Mouse (Mus musculus): ENCODE measurements around the gene 1700113H08Rik.

The 1700113H08Rik gene

DNA sequence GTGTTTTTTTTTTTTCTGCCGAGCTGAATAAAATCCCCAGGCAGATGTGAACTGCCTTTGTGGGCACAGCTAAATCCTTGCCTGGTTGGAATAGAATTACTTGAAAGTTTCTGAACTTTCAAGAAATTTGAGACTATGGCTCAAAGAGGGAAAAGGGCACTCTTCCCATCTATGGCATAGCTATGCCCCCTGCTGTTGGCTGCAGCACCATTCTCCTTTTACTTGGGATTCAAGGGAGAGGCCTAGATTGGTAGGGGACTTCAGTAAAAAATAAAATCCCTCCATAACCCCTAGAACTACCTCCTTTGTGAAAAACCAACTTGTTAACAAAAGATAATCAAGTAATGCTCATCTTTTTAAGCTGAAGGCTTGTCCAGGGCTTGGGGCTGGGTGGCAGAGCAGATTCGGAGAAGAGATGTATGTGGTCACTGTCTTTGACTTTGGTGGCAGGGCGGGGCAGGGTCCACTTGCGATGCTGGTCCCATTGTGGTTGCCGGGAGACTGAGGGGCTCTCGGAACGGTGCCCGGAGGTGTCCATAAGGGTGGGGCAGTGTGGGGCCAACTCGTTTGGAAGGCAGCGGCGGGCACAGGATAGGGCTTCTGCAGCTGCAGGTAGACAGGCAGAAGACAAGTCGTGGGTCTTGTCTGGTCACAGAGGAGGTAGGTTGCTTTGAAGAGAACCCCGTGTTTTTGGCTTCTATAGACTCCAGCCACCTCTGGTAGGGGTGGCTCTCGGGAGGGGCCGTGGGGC is at the start of gene 1700113H08Rik:
Gene 1700113H08Rik, plus strand, starts transcription at position 546 of the 751 bp plus-strand sequence.
- peak; percentile 19 for DNase-seq

DNA sequence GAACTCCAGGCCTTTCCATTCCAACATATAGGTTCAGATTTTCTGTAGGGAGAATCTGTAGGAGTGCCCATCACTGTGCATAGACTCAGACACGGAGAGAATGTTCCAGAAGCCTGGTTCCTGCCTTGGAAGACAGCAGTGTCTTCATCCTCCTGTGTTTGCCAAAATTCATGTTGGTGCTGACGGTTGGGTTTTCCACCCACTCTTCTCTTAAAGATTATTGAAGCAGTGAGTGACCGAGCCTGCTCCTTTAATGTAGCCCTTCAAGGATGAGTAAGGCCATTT is 49.7 kb upstream of the 1700113H08Rik start:
- no peak for DNase-seq

DNA sequence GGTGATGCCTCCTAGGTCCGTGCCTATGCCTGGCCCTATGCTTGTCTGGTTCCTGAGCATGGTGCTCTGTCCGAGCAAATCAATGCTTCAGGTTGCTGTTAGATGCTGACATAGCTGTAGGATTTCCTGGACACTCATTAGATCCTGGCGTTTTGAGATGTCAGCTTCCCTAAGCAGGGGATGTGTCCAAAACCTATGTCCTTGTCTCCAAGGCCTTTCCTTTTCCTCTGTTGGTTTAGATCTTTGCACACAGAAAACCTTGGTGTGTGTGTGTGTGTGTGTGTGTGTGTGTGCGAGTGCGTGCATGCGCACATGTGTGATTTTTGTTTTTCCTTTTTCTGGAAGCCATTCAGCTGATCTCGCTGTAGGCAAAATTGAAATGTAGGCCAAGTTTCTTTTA is 45.8 kb upstream of the 1700113H08Rik start:
- no peak for DNase-seq

DNA sequence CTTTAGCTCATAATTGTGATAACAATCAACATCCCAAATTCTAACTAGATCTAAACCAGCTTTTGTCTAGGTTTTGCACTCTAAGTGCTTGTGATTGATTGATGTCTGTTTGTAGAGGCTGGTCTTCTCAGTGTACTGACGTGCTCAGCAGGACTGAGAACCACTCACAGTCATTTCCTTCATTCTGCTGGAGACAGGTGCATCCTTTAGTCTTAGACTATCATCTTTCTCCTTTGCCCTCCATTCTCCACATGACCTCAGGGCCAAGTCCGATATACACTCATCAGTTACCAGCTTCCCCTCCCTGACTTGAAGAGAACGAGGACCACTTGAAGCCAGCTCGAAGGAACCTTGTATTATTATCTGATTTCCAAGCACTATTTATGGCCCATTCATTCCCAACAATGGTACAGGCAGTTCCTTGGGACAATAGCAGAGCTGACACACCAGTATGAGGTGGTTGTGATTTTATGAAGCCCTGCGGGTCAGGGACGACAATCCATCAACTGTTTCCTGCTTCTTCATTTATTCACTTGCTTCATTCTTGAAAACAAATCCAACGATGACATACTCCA is 43.4 kb upstream of the 1700113H08Rik start:
- no peak for DNase-seq

DNA sequence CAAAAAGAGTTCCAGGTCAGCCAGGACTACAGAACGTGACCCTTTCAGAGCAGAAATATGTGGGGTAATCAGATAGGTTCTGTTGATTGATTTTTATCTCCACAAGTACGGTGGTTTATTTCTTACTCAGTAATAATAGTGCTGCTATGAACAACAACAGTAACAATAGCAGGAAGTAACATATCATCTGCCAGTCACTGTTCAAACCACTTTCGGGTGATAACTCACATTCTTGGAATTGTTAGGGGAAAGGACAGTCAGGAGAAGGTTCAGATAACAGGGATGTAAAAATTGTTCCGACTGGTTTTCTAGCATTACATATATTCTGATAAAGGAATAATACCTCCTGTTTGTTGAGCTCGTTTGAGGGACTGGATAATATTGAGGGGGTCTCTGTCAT is 42.4 kb upstream of the 1700113H08Rik start:
- no peak for DNase-seq

DNA sequence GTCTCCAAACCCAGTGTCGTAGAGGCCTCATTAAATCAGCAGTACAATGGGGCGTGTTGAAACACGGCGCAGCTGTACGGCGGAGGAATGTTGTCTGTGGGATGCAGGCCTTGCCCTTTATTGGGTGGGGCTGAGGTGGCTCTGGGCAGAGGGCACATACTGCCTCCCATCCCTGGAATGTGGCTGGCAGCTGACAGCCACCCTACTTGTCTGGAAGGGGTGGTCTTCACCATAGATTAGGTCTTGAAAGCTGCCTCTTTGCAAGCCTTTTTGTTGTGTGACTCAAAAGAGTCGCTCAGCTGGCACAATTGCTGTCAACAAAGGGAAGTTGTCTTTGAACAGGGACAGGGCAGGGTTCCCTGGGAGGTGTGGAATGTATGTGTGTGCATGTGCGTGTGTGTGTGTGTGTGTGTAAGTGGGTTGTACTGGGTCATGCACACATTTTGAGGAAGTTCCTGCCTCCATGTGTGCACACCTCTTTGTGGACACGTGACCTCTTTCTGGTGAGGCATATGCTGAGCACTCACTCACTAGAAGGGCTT is 41.6 kb upstream of the 1700113H08Rik start:
- no peak for DNase-seq

DNA sequence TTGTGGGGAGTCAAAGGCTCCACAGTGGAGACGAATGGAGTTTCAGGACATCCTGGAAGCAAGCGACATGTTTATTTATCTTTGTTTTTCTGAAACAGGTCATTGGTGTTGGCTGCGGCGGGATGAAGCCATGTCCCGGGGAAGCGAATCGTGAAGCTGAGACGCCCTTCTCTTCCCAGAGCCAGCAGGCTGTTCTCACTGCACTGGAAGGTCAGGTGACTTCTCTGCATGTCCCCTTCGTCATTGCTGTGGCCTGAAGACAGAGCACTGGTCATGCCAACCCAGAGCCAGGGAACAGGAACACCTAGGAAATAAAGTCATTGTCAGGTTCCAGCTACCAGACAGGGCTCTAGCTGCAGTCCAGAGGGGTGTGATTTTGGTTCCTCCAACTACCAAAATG is 39.0 kb upstream of the 1700113H08Rik start:
- DNase-seq = no peak

DNA sequence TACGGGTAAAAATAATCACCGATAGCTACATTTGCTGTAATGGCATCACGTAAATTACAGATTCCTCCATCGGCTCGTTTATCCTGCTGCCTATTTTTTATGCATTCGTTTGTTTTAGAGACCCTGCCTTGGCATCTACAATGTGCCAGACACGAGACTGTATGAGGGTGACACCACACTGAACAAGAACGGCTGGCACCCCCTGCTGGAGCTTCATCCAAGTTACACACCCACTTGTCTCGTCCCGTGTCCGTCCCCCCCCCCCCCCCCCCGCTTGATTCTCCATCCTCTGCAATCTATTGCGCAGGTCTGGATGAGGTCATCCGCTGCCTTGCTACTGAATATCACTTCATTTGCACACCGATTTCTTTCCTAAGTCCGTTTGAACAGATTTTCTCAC is 37.1 kb upstream of the 1700113H08Rik start:
- DNase-seq = no peak

DNA sequence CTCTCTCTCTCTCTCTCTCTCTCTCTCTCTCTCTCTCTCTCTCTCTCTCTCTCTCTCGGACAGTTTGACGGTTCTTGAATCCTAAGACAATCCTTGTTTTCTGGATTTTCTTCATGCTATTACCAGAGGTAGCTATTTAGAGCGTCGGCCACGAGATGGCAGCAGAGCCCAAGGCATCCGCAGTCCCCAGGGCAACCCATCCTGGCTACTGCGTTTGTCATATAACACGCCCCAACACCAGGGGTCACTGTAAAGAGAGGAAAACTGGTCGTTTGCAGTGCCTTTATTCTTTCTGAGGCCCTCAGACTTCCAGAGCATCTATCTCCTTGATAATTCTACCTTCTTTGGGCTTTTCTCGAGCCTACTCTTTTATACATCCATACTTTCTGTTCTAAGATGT is 33.0 kb upstream of the 1700113H08Rik start:
- DNase-seq = peak; percentile 77

DNA sequence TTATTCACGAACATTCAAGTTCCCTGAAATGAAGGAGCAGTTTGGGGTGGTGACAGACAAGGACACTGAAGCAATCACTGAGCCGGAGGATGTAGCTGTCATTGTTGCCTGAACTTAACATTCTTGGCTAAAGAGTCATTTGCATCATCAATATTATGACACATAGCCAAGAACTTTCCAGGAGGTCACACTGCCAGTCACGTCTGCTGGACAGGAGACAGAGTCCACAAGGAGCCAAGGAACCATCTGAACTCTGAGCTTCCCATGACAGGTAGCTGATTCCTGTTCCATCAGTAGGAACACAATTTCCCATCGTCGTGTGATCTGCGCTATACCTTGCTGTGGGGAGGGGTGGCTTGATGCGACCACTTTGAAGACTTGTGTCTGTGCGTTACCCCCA is 25.1 kb upstream of the 1700113H08Rik start:
- no peak for DNase-seq

DNA sequence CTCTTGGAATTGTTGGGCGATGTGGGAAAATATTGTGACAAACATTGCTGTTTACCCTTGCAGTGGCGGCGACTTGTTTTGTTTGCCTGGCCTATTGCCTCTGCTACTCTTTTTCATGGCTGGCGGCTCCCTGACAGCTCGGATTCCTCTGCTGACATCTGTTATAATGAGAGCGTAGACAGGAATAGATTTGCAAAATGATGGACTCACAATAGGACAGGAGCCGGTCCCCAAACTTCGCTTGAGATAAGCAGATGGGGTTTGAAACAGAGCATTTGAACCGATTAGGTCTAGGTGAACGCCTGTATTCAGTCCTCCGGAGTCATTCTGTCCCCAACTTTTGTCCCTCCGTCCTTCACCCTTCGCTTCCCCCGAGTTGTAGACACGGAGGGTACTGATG is 22.0 kb upstream of the 1700113H08Rik start:
- DNase-seq = no peak

DNA sequence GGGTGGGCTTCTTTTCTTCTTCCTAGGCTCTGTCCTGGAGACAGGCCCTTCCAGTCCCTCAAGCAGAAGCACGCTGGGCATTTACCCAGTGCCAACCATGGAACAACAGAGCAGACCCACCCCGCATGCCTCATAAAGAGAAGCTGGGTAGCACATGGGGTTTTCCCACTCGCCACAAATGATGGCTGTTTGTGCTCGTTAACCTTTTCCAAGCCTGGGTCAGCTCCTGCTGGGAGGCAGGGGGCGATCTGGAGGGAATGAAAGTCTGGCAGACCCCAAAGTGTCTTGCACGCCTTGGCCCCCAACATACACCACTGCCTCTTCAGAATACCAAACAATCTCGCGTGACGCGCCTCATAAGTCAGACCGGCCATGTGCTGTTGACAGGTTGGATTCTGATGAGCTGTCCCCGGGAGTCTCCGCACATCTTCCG is 21.6 kb upstream of the 1700113H08Rik start:
- DNase-seq = no peak

DNA sequence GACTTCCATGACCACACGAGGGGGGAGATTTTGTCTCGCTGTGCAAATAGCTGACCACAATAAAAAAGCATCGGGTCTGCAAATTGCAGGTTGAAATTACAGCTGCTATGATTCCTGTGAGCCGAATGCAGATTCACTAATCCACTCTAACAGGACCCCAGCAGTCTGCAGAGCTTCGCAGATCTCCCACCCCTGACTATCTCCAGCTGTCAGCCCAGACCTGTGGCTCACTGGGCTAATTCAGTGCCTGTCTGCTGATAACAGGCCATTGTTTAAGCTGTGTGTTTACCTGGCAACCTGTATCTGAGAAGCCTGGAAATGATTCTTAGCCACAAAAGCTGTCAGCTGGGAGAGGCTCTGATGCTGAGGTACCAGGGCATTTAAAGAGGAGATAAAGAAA is 20.8 kb upstream of the 1700113H08Rik start:
- DNase-seq = no peak

DNA sequence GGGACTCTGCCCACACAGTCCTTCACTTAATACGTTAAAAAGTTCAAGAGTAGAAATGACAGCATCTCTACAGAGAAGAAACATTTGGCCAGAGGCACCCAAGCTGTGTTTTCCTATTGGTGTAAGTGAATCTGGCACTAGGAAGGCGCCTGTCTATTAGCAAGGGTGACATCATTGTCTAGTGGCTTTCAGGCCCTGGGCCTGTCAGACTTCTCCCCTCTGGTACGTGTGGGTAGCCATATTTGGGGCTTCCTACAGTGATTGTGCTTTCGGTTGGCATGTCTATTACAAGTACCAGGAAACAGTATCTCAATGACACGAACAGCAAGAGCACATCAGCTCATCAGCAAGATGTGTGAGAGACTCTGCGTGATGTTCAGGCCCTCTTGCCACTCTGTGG is 18.5 kb upstream of the 1700113H08Rik start:
- DNase-seq = no peak

DNA sequence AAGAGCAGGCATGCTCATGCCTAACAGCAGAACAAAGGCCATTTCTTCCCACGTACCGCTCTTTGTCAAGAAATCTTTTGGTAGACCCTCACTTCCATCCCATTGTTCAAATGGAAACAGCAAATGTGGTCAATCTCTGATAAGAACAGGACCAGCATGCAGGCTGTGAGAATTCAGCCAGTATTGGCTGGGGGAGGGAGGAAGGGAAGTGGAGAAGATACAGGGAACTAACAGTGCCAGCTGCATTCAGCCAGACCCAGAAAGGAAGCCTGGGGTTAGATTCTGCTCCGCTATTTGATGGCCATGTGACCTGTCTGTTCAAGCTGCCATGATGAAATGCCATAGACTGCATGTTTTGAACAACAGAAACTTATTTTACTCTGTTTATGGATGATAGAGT is 18.0 kb upstream of the 1700113H08Rik start:
- no peak for DNase-seq

DNA sequence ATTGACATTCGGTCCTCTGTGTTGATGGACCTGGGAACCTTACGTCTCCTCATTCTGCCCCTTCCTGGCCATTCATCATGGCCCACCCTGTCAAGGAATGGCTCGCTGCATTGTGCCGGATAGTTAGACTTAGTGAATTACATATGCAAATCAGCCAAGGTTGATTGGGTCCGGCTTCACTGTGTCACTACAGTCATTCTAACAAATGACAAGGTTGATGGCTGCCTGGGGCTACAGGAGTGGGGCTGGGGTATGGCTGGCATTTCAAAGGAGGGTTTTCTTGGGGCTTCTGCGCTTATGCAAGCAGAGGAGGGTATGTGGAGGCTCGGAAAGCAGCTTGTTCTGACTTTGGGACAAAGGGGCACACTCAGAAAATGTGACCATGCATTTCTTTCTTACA is 16.6 kb upstream of the 1700113H08Rik start:
- DNase-seq = no peak

DNA sequence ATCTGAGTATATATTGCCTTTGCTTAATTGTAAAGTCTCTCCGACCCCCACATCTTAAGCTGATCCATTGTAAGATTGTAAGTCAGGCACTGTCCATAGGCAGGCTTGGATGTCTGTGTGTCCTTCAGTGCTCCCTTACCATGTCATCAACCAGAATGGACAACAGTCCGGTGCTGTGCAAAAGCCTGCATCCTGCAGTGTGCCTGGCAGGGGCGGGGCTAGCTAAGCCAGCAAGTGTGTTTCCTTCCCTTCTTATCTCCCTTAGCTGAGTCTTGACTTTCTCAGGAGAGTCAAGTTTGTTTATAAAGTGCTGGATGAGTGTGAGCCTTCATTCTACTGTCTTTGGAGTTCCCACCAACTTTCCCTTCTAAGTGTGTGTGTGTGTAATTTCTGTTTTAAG is 12.6 kb upstream of the 1700113H08Rik start:
- DNase-seq = no peak

DNA sequence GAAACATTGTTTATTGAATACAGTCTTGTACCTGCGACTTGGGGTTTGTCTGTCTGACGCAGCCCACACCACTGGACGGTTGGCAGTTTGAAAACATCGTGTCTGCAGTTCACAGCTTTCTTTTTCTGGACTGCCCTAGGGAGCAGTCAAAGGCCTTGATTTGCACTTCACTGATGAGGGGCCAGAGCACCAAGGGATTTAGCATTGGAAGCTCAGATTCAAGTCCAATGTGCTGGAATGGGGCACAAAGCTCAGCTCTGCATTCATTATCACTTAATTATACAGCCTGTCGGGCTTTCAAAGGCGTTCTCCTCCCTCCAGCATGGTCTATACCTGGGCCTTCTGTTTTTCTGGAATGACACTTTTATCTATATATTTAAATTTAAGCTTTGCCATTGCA is 11.4 kb upstream of the 1700113H08Rik start:
- DNase-seq = no peak

DNA sequence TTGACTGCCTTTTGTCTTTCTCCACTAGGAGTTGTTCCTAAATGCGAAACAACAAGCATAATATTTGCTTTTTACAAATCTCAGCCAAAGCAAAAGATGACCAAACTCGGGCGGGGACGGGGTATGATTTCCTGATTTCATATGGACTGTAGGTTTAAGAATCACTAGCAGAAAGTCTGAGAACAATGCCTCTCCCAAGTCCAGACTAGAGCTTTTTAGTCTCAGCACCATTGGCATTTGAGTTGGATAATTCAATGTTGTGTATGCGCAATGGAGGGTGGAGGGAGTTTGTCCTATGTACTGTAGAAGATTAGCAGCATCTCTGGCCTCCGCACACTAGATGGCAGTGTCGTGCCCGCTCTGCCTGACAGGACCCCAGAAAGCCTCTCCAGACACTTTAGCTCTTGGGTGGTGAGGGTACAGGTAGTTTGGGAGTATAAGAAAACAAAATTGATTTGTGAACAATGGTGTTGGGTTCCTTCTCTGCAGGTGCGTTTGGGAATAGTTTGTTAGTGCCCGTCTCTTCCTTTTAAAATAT is 10.8 kb upstream of the 1700113H08Rik start:
- peak; percentile 36 for DNase-seq

DNA sequence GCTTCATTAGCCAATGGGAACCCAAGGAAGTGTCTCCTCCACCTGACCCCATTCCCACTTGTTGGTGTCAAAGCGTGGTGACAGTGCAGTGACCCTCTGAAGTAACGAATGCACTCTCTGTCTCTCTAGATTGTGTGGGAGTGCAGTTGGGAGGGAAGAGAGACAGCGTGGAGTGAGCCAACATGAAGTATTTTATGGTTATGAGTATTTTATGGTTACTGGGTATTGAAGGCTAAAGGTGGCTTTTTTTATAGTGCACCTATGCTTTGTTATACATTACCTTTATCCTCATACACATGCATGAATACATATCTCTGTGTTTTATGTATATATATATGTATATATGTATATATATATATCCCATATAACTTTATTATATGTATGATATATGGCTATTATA is 8.7 kb upstream of the 1700113H08Rik start:
- DNase-seq = no peak

DNA sequence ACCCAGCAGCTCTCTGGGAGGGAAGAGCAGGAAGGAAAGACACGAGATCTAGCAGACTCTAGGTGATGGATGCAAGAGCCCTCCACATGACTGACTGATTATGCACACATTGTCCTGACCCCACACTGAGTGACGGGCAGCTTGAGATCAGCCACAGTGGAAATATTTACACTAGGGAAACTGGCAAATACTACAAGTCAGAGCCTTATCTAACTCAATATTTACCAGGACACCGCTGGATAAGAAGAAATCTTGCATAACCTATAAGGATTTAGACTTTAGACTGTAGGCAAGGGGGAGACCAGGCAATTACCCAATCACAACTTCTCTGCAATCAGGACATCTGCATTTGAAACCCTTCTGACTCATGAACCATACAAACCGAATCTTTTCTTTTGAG is 6.1 kb upstream of the 1700113H08Rik start:
- no peak for DNase-seq

DNA sequence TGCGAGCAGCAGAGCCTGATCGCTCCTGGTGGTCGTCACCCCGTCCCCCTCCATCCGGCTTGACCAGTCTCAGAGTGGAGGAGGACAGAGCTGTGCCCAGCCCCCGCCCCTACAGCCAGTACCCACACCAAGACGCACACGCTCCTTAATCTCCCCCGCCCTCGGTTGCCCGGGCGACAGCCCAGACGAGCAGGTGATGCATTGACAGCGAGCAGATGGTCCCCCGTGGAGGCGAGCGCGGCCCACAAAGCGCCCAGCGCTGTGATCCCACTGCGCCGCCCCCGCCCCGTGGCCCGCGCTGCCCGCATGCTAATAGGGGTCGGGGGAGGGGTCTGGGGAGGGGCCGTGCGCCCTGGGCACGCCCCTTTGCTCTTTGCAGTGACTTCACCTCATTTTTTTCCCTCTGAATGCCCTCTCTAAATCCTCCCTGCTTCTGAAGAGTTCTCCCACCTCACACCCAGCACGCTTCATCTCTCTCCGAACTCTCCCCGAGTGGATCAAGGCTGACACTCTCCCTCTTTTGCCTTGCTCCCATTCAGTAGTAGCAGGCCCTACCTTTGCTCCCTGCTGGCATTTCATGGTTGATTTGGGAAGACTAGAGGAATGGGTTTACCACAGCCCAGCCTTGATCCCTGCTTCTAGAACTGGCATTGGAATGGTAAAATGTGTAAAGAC is 543 bp downstream of the 1700113H08Rik start:
- DNase-seq = peak; percentile 64

DNA sequence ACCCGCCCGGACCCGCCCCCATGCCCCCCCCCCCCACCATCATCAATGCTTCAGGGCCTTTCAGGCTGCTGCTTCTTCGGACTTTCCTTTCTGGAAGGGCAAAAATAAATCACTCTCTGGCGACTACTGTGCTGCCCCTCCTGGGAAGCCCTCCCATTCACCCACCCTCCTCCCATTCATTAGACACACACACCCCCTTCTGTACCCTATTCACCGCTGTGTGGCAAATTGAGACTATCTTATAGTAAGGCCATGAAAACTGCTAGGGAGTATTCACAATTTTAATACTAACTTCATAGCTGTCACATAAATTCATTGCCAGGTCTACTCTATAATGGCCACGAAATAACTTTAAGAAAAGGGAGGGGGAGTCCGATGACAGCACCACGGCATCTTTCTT is 1.1 kb downstream of the 1700113H08Rik start:
- no peak for DNase-seq

DNA sequence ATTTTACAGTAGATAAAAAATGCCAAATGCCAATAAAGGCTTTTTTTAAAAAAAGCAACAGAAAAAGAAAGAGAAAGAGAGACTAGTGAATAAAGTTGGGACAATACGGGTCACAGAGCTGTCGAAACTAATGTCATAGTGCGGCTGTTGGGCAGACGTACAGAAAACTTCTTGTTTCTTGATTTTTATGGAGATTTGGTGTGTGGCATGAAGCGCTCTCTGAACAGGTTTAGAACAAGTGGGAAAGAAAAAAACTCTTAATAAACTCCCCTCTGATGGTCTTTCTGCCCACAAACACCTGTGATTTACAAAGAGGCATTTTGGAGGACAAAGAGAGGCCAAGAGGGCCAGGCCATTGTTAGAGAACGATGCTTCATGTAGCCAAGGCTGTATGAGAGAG is 1.6 kb downstream of the 1700113H08Rik start:
- no peak for DNase-seq
